Mouse (Mus musculus) cerebellum, postnatal 4 days (tissue): ENCODE data around the gene Ddx17.
A peak's percentile ranks its signal among the peaks of the same experiment; 100 is the strongest.

Experiments used
- DNase-seq, 2 experiments: peaks; one replicate each; pipeline ENCODE4 v3.0.0; 2022; ENCODE audit warnings: low spot score in 2 of 2, mixed read lengths in 1 of 2

The Ddx17 gene

GRCm38 (mm10) chr15:79518571-79518970 is 28.0 kb downstream of the Ddx17 start:
- DNase-seq, result no peak

- peak in 1 of 2 experiments; percentile 39 for DNase-seq
Measured at GRCm38 (mm10) chr15:79517710-79518109, 28.8 kb downstream of the Ddx17 start.

DNA sequence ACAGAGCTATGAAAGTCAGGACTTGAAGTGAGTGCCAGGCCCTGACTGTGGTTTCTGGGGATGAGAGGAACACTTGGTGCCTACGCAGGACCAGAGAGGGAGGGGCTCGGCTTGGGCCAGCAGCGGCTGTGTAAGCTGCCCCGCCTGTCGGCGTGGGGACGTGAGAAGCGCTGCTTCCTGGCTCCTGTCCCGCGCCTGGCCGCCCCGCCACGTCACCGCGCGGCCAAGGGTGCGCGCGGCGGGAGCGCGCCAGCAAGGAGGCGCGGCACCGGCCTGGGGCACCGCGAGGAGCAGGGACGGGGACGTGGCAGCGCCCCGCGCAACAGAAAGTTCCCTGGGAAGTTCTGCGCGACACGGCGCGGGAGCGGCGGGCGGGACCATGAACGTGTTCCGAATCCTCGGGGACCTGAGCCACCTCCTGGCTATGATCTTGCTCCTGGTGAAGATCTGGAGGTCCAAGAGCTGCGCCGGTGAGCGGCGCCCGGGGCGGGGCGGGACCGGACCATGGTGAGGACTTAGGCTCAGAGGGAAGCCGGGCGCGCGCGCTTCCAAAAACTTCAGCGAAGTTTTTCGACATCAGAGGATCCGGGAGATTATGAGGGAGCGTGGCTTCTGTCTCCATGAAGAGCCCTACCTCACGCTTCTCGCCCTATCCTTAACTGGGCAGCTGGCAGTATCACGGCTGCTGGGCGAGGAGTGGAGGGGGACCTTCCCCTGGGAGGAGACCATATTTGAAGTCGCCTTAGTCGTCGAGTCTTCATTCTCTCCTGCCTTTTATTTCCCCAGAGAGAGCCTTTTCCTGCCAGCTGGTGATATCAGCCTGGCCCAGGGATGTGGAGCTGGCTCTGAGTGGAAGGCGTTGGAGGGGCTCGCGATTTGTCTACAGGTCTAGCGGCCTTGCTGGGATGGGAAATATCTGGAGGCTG is 30.1 kb downstream of the Ddx17 start, which contains the start of gene Kdelr3:
Kdelr3 (plus strand) TSS at position 241 of the 926 bp plus-strand sequence.
- DNase-seq, result peak in 1 of 2 experiments; percentile 46

DNA sequence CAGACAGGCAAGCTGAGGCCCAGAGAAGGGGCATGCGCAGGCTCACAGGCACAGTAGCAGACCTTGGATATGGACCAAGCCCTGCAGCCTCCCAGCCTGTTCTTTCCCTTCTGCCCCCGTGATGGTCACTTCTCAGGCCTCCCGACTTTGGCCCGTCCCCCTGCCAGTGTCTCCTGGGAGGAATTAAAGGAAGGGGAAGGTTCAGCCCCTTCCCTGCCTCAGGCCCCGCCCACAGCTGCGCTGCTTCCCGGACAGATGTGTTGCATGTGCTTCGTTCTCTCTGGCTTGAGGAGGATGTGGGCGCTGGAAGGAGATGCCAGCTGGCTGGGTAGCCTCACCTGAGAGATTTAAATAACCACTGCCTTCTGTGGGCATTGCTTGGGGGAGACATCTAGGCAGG is 32.6 kb downstream of the Ddx17 start:
- DNase-seq, result no peak

DNA sequence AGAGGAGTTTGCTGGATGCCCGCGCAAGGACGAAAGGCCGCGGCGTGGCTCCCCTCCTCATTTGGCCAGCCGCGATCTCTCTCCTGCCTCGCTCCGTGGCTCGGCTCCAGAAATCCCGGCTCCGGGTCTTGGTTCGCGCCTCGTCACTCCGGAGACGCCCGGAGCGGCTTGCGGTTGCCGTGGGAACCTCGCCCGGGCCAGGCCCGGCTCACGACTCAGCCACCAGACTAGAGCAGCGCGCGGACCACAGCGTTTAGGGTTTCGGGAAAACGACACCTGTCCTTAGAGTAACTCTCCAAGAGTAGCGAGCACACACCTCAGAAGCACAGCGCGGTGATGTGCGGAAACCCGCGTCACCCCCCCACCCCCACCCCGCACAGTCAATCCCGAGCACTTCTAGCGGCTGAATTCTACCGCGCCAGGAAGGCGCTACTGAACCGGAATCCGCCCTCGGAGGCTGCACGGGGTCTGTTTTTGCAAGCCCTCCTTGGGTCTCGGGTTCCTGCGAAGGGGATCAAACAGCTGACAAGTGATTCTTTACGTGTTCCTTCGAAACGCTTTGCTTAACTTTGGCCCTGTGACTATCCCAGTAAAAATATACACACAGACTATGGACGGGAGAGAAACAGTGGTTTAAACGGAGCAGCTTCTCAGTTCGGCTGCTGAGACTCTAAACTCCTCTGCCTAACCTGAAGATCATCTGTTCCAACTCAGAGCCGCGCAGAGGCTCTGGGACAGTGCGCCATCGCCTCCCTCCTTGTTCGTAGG is 34.8 kb downstream of the Ddx17 start:
- peak; percentile 86 to 93 for DNase-seq

- DNase-seq, result no peak
Measured at GRCm38 (mm10) chr15:79510425-79510824, 36.1 kb downstream of the Ddx17 start.

- DNase-seq, result no peak
Measured at GRCm38 (mm10) chr15:79509998-79510397, 36.5 kb downstream of the Ddx17 start.

GRCm38 (mm10) chr15:79507055-79507828 is 39.3 kb downstream of the Ddx17 start:
- no peak for DNase-seq

GRCm38 (mm10) chr15:79506460-79506859 is 40.1 kb downstream of the Ddx17 start:
- DNase-seq, result no peak

- DNase-seq, result peak; percentile 47 to 69
Measured at GRCm38 (mm10) chr15:79505616-79506283, 40.8 kb downstream of the Ddx17 start.

GRCm38 (mm10) chr15:79504707-79505452 is 41.7 kb downstream of the Ddx17 start, which contains the start of gene Kcnj4:
Gene Kcnj4, minus strand, starts transcription at chr15:79505241.
- DNase-seq, result no peak

- DNase-seq, result no peak
Measured at GRCm38 (mm10) chr15:79503438-79503837, 43.1 kb downstream of the Ddx17 start.

GRCm38 (mm10) chr15:79502891-79503341 is 43.6 kb downstream of the Ddx17 start:
- no peak for DNase-seq

DNA sequence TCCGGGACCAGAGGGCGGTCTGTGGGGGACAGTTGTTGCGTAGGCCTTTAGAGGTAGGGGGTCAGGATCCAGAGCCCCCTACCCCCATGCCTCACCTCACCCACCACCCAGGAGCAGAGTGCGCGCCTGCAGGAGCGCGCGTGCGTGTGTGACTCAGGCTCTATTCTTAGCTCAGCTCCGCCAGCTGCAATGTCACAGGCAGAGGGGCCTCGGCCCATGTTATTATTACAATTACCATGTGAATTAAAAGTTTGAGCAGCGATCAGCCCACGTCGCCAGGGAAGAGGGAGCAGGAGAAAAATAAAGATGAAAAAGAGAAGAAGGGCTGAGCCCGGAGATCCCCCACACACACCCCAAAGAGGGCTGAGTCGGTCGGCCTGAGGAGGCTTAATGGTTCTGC is 46.4 kb downstream of the Ddx17 start:
- DNase-seq, result no peak

- no peak for DNase-seq
Measured at GRCm38 (mm10) chr15:79493527-79493926, 53.0 kb downstream of the Ddx17 start.

DNA sequence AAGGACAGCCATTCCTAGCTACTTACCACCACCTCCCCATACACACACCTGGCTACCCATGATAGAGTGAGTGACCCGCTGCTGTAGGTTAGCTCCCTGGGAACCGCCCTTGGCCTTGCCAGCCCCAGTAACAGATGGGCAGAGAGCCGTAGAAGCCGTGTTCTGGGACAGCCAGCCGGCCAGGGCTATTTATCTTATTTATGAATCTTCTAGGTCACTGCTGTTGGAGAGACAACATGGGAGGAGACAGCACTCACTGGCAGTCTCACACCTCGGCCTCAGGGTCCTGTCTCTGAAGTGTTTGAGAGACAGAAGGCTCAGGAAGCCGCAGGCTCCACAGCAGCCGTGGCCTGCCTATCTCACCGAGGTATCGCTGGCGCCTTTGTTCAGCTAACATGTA is 57.1 kb downstream of the Ddx17 start:
- DNase-seq, result no peak

DNA sequence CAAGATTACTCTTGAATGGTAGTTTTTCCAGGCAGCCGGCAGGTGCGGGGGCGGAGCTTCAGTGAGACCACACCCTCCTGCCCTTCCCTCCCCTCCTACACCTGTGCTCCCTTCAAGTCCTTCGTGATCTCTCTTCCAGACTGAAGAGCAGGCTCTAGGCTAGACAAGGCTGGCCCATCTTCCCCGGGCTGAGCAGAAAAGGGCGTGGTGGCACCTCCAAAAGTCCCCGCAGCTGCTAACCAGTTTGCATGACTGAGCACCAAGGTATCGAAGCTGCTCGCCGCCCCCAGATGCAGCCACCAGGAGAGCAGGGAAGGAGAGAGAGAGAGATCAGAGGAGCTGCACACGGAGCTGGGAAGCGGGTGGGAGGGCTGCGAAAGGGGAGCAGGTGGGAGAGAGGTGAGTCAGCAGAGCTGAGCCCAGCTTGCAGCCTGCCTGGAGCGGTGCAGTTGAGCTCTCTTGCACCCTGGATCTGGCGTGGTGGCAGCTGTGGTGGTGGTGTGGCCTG is 65.3 kb downstream of the Ddx17 start:
- DNase-seq, result no peak
